Mouse (Mus musculus): ENCODE data around the gene Pde4d.

Gene Pde4d

DNA sequence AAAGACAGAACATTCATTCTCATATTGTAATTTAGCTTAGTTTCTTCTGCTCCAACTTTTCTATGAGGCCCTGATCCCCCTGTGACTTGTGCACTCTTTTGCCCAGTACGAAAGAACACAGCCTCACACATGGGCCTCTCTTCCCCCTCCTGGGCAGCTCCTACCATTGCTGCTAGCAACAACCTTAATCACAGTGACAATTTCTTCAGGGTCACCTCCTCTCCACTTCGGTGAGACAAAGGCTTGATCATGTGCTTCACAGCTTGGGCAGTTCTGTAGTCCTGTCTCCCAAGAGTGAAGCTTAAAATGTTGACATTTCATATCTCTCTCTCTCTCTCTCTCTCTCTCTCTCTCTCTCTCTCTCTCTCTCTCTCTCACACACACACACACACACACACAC lies 953.2 kb downstream of the Pde4d start:
- DNase-seq (ENCODE audit: low spot score): no peak

DNA sequence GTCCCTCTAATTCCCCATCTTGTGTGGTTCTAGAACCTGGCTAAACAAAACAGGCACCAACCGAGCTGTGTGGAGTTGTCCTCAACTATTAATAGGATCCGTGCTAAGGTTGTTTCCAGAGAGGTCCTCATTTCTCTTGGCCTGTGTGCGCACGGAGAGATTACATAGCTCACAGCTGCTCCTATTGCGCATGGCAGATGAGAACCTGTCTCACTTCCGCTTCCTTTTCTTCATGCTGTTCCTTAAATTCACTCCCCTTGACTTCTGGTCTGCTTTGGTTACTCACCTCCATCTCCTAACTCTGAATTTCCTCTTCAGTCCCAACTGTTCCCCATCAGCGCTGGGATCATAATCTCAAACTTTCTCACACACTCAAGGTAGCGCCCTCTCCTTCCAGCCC lies 956.6 kb downstream of the Pde4d start:
- no peak for DNase-seq (ENCODE audit: low spot score)

DNA sequence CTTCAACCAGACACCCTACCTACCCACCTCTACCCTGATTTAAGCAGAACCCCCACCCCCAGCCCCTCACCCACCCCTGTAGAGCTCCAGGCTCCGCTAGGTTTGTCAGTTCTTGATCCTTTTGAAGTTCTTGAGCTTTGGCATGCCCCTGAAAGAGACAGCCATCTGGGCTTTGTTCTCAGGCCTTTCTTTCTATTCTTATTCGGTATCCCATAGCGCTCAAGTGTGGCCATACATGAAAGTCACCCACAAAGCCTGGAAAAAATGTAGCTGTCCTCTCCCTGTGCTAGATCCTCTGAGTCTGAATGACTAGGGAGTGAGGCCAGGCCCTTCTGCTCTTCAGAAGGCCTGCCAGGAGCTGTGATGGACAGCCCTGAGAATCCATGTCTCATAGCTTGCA lies 957.6 kb downstream of the Pde4d start:
- DNase-seq (ENCODE audit: low spot score): no peak

DNA sequence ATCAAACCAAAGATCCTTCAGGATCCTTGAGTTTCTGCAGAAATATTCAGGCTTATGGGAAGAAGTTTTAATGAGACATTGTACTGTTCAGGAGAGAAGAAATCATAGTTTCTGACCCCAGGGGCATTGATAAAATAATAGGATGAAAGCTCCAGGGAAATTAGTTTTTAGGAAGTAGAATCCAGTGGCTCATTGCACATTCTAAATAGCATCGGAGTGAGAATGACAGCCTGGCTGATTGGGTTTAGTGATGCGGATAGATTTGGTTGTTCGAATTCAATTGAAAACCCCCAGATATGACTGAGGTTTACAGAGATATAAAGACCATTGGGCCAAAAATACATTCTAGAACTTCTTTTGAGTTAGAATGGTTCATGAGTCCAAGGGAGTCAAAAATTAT lies 970.7 kb downstream of the Pde4d start:
- no peak for DNase-seq (ENCODE audit: low spot score)

DNA sequence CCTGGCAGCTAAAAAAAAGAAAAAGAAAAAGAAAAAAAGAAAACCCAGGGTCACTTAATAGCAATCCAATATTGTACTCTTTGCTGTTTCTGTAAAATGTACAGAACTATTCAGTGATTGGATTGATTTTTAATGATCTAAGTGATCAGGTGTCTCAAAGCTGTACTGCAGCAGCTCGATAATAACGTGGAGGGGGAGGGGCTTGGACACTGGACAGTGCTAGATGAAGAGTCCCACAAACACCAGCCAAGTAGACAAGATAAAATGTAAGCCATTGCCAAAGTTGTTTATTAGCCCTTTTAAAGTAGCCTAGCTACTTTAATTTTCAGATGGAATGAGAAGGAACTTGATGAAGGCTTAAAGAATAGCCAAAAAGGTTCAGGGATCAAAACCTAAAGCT lies 975.2 kb downstream of the Pde4d start:
- no peak for DNase-seq (ENCODE audit: low spot score)

DNA sequence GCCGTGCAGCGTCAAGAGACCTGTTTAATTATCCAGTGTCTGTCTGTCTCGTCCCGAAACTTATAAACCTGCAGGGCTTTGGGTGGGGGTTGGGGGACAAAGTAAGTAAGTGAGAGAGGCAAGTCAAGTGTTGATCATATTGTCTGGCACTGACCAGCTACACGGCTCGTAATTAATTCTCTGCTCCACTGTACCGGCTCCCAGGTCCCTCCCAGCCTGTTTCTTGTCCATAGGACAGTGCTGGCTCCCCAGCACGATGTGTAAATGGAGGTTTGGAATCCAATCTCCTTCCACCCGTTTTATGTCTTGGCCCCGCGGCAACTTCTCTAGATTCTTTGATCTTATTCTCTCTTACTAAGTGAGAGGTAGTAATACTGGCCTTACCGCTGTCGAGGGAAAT lies 975.8 kb downstream of the Pde4d start:
- DNase-seq (ENCODE audit: low spot score): no peak

DNA sequence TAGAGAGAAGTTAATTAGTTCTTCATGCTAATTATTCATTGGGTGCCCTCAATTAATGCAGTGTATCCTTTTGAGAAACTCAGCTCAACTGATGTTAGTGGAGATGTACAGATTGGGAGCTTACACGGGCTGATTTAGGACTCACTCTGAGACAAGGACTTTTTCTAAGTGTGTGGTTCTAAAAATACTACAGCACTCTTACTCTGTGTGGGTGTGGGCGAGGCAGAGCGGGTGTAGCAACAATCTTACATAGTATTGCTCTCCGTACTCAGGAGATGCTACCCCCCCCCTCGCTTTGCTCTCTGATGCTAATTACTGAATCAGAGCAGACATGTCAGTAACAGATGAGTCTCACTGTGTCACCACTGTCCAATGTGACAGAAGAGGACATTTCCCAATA lies 976.3 kb downstream of the Pde4d start:
- no peak for DNase-seq (ENCODE audit: low spot score)

DNA sequence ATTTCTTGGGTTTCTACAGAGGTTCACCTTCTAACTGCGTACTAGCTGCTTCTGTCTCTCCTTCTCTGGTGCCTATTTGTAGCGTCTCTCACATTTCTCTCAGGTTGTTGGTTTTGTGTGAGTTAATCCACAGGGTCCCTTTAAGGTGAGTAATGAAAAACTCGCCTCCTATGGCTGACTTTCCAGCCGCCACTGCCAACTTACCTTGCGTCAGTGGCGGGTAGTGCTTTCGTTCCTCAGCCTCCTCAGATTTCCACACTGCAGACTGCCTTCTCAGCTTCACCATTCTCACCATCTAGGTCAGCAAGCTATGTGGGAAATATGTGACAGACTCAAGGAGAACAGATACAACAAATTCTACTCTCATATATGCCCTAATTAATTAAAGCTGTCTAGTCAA lies 977.8 kb downstream of the Pde4d start:
- no peak for DNase-seq (ENCODE audit: low spot score)

DNA sequence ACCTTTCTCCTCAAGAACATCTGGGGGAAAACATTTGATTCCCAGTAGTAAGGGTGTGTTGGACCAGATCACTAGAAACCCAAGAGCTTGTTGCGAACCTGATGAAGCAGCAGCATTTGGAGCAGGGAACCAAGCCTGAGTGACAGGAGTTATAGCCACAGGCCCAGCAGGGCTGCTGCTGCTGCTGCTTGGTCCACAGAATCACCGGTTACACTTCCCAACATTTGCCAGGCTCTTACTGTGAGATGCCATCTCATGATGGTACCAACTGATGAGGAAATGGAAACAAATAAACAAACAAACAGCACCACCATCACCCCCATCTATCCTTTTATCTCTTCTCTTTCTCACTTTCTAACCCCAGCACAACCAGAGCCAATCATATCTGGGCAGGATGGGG lies 979.8 kb downstream of the Pde4d start:
- DNase-seq (ENCODE audit: low spot score): no peak

DNA sequence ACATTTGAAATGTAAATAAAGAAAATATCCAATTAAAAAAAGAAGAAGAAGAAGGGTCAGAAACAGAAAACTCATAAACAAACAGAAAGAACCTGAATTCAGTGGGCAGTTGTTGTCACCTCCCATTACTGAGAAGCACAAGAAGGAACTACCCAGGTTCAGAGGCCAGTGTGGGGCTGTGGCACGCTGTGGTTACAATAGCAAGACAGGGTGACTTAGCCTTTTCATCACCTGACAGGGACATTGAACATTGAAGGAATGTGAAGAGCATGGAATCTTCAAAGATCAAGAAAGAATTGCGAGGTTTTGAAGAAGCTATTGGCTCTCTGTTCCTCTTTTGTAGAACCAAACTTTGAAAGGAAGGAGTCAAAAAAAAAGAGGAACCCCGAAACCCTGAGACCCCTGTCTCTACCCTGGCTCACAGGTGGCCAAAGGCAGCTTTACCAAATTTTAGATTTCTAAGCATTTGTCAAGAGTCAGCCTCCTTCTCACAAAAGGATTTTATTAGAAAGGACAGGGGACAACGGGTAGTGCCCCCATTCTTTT lies 987.6 kb downstream of the Pde4d start:
- DNase-seq (ENCODE audit: low spot score): no peak

DNA sequence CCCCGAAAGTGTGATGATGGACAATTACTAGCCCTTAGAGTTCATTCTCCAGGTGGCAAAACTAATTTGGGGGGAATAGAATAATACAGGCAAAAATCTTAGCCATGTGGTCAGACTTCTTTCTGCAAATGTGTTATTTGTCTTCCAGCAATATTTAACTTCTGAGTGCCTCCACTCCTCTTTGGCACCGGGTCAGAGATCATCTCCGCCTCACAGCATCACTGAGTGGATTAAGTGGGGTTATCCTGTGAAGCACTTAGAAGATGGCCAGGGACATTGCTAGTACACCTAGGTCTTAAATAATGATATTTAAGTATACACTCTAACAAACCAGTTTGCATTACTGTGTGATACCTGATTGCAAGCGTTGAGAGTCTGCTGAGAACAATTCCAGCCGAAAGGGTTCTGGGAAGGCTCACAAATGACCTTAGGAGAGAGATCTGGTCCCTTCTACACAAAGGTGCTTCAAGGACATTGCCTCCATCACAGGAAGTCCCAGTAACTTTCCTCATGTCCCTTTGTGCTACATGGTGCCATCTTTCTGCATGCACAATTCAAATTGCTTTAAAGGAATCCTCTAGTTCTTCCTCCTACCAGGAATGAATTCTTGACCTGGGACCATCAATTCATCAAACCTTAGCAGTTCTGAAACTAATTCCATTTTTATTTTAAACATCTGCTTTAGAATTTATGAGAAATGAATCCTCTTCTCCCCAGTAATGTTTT lies 989.9 kb downstream of the Pde4d start:
- DNase-seq (ENCODE audit: low spot score): no peak

DNA sequence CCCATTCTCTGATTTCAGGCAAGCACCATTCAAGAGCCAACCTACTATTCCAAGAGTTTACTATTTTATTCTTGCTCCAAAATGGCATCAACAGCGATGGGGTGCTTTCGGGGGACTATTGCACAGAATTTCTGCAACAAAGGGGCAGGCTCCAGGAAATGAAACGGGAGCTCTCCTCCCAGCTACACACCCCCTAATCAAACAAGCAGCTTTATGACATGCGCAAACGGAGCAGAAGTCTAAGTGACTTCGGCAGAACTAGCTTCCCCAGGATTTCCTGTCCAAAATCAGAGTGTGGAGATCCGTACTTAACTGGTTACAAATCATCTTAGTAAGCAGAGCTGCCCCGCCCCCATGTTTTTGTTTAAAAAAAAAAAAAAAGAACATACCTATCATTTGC lies 990.6 kb downstream of the Pde4d start:
- DNase-seq (ENCODE audit: low spot score): peak; percentile 80

DNA sequence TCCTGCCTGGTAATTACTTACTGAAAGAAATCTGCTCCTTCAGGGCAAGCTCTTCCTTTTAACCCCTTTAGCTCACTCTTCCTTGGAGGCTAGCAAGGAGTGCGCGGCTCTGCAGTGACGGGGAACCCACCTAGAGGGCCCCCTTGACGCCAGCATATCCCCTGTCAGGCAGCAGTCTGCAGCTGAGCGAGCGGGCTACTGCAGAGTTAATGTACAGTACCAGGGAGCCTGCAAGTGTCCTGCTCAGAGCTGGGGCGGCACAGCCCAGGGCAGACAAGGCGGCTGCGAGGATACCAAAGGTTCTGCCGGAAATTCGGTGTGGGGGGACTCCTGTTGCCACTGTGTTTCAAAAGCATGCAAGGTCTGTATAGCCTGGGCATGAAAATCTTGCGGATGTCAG lies 991.1 kb downstream of the Pde4d start:
- DNase-seq (ENCODE audit: low spot score): peak; percentile 88

DNA sequence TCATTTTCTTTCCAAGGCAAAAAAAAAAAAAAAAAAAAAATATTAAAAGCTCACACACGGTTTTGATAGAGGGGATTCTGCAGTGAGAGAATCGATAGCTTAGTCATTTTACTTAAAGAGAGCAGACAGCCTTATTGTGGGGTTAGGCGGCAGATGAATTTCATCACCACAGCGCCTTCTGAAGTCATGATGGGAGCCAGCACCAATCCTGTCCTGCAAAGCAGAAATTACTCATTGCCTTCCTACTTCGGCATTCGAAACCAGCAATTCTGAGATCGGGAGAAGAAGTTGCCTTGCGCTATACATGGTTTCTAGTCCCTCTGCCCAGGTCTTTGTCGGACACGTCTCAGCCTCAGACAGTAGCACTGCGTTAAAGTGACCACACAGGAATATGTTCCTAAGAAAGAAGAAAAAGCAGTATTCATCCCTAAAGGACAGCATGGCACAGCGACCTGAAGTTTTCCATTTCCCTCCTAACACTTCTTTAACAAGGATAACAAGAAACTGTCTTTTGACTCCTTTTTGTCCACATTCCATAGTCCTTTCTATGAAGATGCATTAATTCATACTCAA lies 991.7 kb downstream of the Pde4d start:
- no peak for DNase-seq (ENCODE audit: low spot score)

DNA sequence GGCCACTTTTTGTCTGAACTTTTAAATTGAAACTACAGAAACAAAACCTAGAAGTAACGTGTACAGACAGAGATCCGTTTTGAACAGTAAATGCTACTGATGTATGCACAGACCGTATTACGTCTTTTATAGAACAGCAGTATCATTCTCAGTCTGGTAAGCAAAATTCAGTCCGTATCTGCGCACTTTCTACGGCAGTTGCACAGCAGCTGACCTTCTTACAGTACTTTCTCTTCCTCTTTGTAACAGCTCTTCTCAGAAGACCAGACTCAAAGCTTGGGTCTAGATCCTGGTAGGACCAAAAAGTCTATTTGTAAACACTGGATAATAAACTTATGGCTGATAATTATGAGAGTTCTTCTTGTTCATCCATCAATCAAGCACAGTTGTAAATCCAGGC lies 996.4 kb downstream of the Pde4d start:
- no peak for DNase-seq (ENCODE audit: low spot score)

DNA sequence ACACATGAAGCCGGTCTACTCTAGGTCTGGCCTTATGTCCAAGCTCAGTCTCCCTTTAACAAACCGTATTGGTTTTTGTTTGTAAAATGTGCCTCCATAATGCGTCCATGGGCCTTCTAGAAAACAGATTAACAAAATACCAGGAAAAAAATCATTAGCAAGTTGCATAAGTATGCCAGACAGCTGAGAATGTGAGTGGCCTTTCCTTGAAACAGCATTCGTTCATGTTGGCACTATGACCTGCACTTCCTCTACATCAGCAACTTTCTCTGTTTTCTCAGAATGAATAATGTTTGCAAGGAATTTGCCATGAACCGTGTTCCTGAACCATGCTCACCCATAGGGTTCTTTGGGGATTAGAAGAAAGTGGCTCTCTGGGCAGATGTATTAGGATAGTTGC lies 998.4 kb downstream of the Pde4d start:
- no peak for DNase-seq (ENCODE audit: low spot score)

DNA sequence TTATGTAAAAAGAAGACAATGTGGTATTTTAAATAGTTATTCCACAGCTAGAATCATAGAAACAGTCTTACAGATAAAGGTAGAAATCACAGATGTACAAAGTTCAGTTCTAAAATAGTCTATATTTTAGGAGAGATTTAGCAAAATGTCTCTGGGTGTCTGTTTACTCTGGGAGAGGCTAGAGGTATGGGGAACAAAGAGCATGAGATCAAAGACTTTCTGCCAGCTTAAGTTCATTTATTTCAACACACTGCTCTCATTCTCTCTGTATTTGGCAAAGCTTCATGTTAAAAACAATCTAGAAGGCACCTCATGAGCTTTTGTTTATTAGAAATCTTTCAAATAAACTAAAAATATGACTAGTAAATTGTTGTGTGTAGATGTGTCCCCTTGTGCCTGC lies 1024.6 kb downstream of the Pde4d start:
- no peak for DNase-seq (ENCODE audit: low spot score)

DNA sequence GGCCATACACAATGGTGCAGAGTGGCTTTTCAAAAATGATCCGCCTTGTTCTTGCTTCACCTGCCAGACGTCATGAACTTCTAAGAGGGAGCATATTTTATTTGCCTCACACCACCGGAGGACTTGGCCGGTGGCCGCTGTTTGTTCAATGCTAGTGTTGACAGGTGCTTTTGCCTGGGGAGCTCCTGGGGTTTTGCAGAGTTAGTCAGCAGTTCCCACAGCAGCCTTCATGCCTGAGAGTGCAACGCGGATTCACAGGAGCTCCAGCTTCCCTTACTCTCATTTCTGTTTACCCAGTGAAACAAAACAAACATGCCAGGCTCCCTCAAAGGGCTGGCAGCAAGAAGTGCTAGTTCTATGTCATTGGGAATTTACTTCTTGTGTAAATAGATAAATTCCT lies 1031.7 kb downstream of the Pde4d start:
- no peak for DNase-seq (ENCODE audit: low spot score)

DNA sequence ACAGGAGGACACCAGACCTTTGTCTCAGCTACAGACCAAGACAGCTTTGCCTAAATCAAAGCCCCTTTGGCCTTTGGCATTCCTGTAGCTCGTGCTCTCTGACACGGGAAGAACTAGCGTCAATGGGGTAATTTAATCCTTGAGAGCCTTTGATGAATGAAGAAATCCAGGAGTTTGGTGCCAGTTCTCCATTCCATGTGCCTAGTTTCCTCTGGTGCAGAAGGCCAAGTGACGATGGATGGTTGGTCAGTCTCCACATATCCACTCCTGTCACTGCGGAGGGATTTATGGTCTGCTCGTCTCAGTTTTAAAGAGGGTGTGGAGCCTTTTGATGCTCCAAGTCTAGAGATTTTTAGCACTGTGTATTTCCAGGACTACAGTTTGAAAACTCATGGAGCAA lies 1036.4 kb downstream of the Pde4d start:
- peak; percentile 33 for DNase-seq (ENCODE audit: low spot score)

DNA sequence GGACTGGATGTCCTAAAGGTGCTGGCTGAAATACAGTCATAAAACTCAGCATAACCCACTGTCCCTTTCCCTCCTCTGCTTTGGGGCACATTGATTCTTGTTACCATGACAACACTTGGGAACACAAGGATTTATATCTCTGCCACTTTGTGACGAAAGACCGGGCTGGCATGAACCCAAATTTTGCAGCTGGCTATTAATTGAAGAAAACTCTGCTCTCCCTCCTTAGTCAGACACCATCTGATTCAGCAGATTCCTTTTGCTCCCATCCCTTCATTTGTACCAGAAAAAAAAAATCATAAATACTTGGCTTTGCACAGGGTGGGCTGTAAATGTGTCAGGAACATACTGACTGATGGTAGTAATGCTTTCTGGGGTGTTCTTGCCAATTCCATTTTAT lies 1037.6 kb downstream of the Pde4d start:
- no peak for DNase-seq (ENCODE audit: low spot score)

DNA sequence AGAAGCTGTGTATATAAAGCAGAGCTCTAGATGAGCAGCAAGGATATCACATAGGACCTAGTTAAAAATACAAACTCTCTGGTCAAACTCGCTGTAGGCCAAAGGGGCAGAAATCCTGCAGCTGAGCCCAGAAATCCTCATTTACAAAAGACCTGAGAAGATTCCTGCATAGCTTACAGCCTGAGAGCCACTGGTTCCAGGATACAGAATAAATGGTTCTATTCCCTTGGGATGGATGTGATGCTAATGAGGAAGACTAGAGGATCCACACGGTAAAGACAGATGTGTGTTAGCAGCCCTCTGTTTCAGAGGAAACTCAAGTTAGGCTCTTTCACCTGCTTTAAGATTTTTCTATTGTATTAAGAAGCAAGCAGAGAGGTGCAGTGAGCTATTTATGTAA lies 1041.1 kb downstream of the Pde4d start:
- no peak for DNase-seq (ENCODE audit: low spot score)

DNA sequence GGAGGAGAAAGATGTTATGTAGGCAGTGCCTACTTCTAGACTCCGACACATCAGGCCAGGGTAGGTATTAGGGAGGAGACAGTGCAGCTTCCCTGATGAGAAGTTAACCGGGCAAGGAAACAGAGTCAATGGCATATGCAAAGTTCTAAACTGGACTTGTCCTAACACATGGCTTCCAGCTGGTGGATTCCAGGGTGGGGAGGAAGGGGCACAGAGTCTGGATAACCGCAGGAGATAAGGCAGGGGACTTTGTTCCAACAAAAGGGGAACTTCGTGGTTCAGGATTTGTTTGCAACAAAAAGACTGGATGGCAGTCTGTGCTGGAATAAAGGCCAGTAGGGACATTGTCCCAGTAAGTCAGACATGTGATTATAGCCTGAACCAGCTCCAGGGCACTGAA lies 1042.1 kb downstream of the Pde4d start:
- DNase-seq (ENCODE audit: low spot score): no peak

DNA sequence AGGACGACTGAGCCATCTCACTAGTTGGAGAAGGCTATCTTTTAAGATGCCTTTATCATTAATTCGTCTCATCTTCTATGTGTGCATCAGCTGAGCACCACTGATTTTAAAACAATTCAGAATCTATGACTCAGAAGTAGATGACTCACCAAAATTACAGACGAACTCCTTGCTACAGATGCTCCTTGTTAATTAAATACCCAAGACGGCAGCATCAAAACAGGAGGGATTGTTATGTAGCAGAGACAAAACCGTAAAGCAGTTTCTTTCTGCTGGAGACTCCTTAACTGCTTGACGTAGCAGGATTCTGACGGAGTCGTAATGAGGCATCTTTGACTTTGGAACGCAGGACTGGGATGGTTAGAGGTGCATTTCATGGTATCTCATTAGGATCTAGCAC lies 1050.6 kb downstream of the Pde4d start:
- DNase-seq (ENCODE audit: low spot score): no peak

DNA sequence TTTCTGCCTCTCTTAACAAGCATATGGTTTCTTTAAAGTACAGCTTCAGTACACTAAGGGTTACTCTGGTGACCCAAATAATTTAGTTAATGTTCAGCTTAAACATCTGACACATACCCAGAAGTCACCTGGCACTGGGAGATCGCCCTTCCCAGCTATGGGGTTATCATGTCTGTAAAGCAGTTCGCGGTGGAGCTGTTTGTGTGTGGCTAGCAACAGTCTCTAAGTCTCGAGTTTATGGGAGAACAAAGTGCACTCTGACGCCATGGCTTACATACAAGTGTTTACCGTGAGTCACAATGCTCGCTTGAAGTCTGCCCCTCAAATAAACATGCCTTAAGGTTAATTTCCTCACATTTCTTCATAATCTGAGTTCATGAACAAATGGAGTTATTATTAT lies 1053.0 kb downstream of the Pde4d start:
- DNase-seq (ENCODE audit: low spot score): no peak
